ENCODE assay signal across 20 mouse cellular contexts in genomic region chr11:116255982-116256675, GRCm38 (mm10). TPM values are rescaled to one million over a fixed set of nuclear protein-coding genes. Genes with fewer than 3 reads are reported as not detected.
A peak's percentile ranks its signal among the peaks of the same experiment; 100 is the strongest.
DNase-seq lines count a peak whose midpoint lies in the region; ATAC-seq and TF ChIP-seq lines count a peak whose summit lies in the region.
"Had no signal": no experiment of that assay in that cellular context is flagged by ENCODE, and none has a peak within 500 bp of the region (broad histone marks: within the 10 kb centered on the region; RNA-seq: fewer than 3 reads in every experiment).

No protein-coding gene starts in this region.

- DNase-seq in limb, embryonic 10.5 days (ENCODE audit: low spot score), result no peak
- DNase-seq in 3T3-L1 (ENCODE audit: low read depth, low spot score), result peak; percentile 82
- DNase-seq in natural killer cell, adult 2 months (ENCODE audit: low spot score in 2 of 2), result no peak
- DNase-seq in cerebellum, postnatal 25 days, result no peak
- DNase-seq: adrenal gland, adult 8-10 months; cerebellum, adult 18-20 months; gastrocnemius, postnatal 36 days; heart, postnatal 14 days; kidney, adult 18-20 months; lung, postnatal 36 days; thymus, postnatal 4 days had no signal

- H3K36me3 ChIP-seq in limb, embryonic 15.5 days, result peaks cover 91% of the 10 kb centered on the region
- peaks cover 100% of the 10 kb centered on the region for H3K36me3 ChIP-seq in limb, embryonic 10.5 days
- H3K36me3 ChIP-seq in myocyte (ENCODE audit: control insufficient read depth, insufficient read depth), result peaks cover 28% of the 10 kb centered on the region

- no peak overlapping the region for H3K9ac ChIP-seq in limb, embryonic 15.5 days
- H3K9ac ChIP-seq: hindbrain, embryonic 14.5 days; limb, embryonic 12.5 days; midbrain, embryonic 13.5 days had no signal

- peaks cover 12% of the 10 kb centered on the region for H3K4me1 ChIP-seq in limb, embryonic 15.5 days
- H3K4me1 ChIP-seq in limb, embryonic 10.5 days, result no peaks in the 10 kb centered on the region
- H3K4me1 ChIP-seq: limb, embryonic 12.5 days; midbrain, embryonic 13.5 days had no signal

- no peak overlapping the region for H3K4me3 ChIP-seq in limb, embryonic 15.5 days
- no peak overlapping the region for H3K4me3 ChIP-seq in limb, embryonic 10.5 days
- no peak overlapping the region for H3K4me3 ChIP-seq in myocyte
- H3K4me3 ChIP-seq: heart, embryonic 10.5 days; limb, embryonic 12.5 days; midbrain, embryonic 13.5 days had no signal

- no peak; the same call in 1 of the 2 replicates for ATAC-seq in limb, embryonic 15.5 days (ENCODE audit: insufficient number of reproducible peaks, low FRiP score, low TSS enrichment, low read depth)
- ATAC-seq in CD4-positive, CD25-positive, alpha-beta regulatory T cell, adult 4 months, result peak; percentile 71
- ATAC-seq: midbrain, embryonic 13.5 days had no signal

- TF ChIP-seq POLR2A in myocyte (IDR thresholded peaks at IDR 0.05; ENCODE audit: insufficient read length, low read depth), result no peak

- H3K27ac ChIP-seq in limb, embryonic 15.5 days, result peak overlapping the region; percentile 57
- no peak overlapping the region for H3K27ac ChIP-seq in limb, embryonic 10.5 days
- H3K27ac ChIP-seq: heart, embryonic 10.5 days; hindbrain, embryonic 14.5 days; limb, embryonic 12.5 days; midbrain, embryonic 13.5 days had no signal

- 0 out of 2 replicates have a peak overlapping the region, but pooled peaks have one; percentile 5 for H3K4me2 ChIP-seq in limb, embryonic 15.5 days
- peak overlapping the region; percentile 64 for H3K4me2 ChIP-seq in myocyte (ENCODE audit: low read depth)
- H3K4me2 ChIP-seq: hindbrain, embryonic 14.5 days; limb, embryonic 12.5 days; midbrain, embryonic 13.5 days had no signal

- H3K27me3 ChIP-seq in limb, embryonic 15.5 days, result no peaks in the 10 kb centered on the region
- H3K27me3 ChIP-seq in limb, embryonic 10.5 days (ENCODE audit: low read depth, poor library complexity, severe bottlenecking), result no peaks in the 10 kb centered on the region
- no peaks in the 10 kb centered on the region for H3K27me3 ChIP-seq in myocyte (ENCODE audit: control insufficient read depth, insufficient read depth, insufficient read length)
- H3K27me3 ChIP-seq: limb, embryonic 12.5 days; midbrain, embryonic 13.5 days had no signal

- WGBS in limb, embryonic 15.5 days, result 69% methylated on average over 9 of the region's 9 CpGs
- WGBS in limb, embryonic 10.5 days, result 90% methylated on average over 9 of the region's 9 CpGs

- peaks cover 9% of the 10 kb centered on the region for H3K79me2 ChIP-seq in myocyte (ENCODE audit: control insufficient read depth, insufficient read depth)

- no peaks in the 10 kb centered on the region for H3K9me3 ChIP-seq in limb, embryonic 15.5 days
- no peaks in the 10 kb centered on the region for H3K9me3 ChIP-seq in limb, embryonic 10.5 days (replicated peaks)
- H3K9me3 ChIP-seq: heart, embryonic 10.5 days; limb, embryonic 12.5 days; midbrain, embryonic 13.5 days had no signal

- no peak overlapping the region for H3ac ChIP-seq in myocyte (ENCODE audit: control insufficient read depth, insufficient read length)

TF ChIP-seq in myocyte, 11 proteins besides CTCF, POLR2A, EP300 and RAD21:
- TF ChIP-seq USF1 (IDR thresholded peaks at IDR 0.05; ENCODE audit: low read depth) (no peak), E2F4 (IDR thresholded peaks at IDR 0.05; ENCODE audit: insufficient read depth) (no peak), MAX (IDR thresholded peaks at IDR 0.05; ENCODE audit: low read depth) (no peak), POLR2AphosphoS2 (IDR thresholded peaks at IDR 0.05; ENCODE audit: insufficient read length, low read depth) (no peak), TCF12 (IDR thresholded peaks at IDR 0.05; ENCODE audit: insufficient read depth, poor library complexity, severe bottlenecking) (no peak), MYOG (IDR thresholded peaks at IDR 0.05; ENCODE audit: control insufficient read depth in 1 of 3, insufficient read depth in 1 of 3, insufficient read length in 2 of 3, low read depth in 2 of 3) (no peak), SRF (IDR thresholded peaks at IDR 0.05; ENCODE audit: control insufficient read depth, insufficient read length, low read depth) (no peak), REST (IDR thresholded peaks at IDR 0.05; ENCODE audit: insufficient read depth, insufficient read length) (no peak), TCF3 (IDR thresholded peaks at IDR 0.05; ENCODE audit: insufficient read length, low read depth) (no peak), MYOD1 (IDR thresholded peaks at IDR 0.05; ENCODE audit: control insufficient read depth in 1 of 3, insufficient read length in 2 of 3, low read depth in 2 of 3) (no peak), CEBPB (IDR thresholded peaks at IDR 0.05; ENCODE audit: insufficient read depth, poor library complexity, severe bottlenecking) (no peak)

RNA-seq across cellular contexts. Expression of gene Srp68, which starts 17.9 kb away (rescaled TPM):
- 108 and 109 TPM in 2 replicates for polyA plus RNA-seq in limb, embryonic 15.5 days (2015; fragmentation: Nextera tagmentation; extraction: Ambion mirVana)
- polyA plus RNA-seq in limb, embryonic 10.5 days (2016; fragmentation: Nextera tagmentation; extraction: Ambion mirVana), result 121 and 123 TPM in 2 replicates
- 10 to 100 TPM; 39.5 to 53.9 TPM for polyA plus RNA-seq in CD4-positive, CD25-positive, alpha-beta regulatory T cell, adult 4 months (2017; shearing (Covaris generic))
- polyA plus RNA-seq in myocyte (2012; fragmentation: generic; extraction: Trizol), result 83.0 TPM

RNA-seq across cellular contexts. Expression of gene Evpl, which starts 18.3 kb away (rescaled TPM):
- 43.2 and 46.4 TPM in 2 replicates for polyA plus RNA-seq in limb, embryonic 15.5 days (2015; fragmentation: Nextera tagmentation; extraction: Ambion mirVana)
- 1.4 and 1.7 TPM in 2 replicates for polyA plus RNA-seq in limb, embryonic 10.5 days (2016; fragmentation: Nextera tagmentation; extraction: Ambion mirVana)
- polyA plus RNA-seq in CD4-positive, CD25-positive, alpha-beta regulatory T cell, adult 4 months (2017; shearing (Covaris generic)), result not detected
- 0.14 TPM for polyA plus RNA-seq in myocyte (2012; fragmentation: generic; extraction: Trizol)

RNA-seq across cellular contexts. Expression of gene Galr2, which starts 24.6 kb away (rescaled TPM):
- 0.41 and 0.62 TPM in 2 replicates for polyA plus RNA-seq in limb, embryonic 15.5 days (2015; fragmentation: Nextera tagmentation; extraction: Ambion mirVana)
- polyA plus RNA-seq in limb, embryonic 10.5 days (2016; fragmentation: Nextera tagmentation; extraction: Ambion mirVana), result 0.11 TPM in 1 of 2 replicates, not detected in the other
- not detected for polyA plus RNA-seq in CD4-positive, CD25-positive, alpha-beta regulatory T cell, adult 4 months (2017; shearing (Covaris generic))
- polyA plus RNA-seq in myocyte (2012; fragmentation: generic; extraction: Trizol), result 1.5 TPM
- polyA plus RNA-seq: cortical plate, adult 2 months; limb, embryonic 12.5 days; liver, embryonic 16.5 days had no signal

RNA-seq across cellular contexts. Expression of gene Exoc7, which starts 50.9 kb away (rescaled TPM):
- 66.2 and 73.8 TPM in 2 replicates for polyA plus RNA-seq in limb, embryonic 15.5 days (2015; fragmentation: Nextera tagmentation; extraction: Ambion mirVana)
- polyA plus RNA-seq in limb, embryonic 10.5 days (2016; fragmentation: Nextera tagmentation; extraction: Ambion mirVana), result 55.1 and 64.8 TPM in 2 replicates
- 100 to 1,000 TPM in 1 of 2 experiments, 10 to 100 TPM in 1; 98.4 to 123 TPM for polyA plus RNA-seq in CD4-positive, CD25-positive, alpha-beta regulatory T cell, adult 4 months (2017; shearing (Covaris generic))
- polyA plus RNA-seq in myocyte (2012; fragmentation: generic; extraction: Trizol), result 55.0 TPM

RNA-seq across cellular contexts. Expression of gene Acox1, which starts 57.3 kb away (rescaled TPM):
- 31.3 and 32.0 TPM in 2 replicates for polyA plus RNA-seq in limb, embryonic 15.5 days (2015; fragmentation: Nextera tagmentation; extraction: Ambion mirVana)
- 13.0 and 16.7 TPM in 2 replicates for polyA plus RNA-seq in limb, embryonic 10.5 days (2016; fragmentation: Nextera tagmentation; extraction: Ambion mirVana)
- polyA plus RNA-seq in CD4-positive, CD25-positive, alpha-beta regulatory T cell, adult 4 months (2017; shearing (Covaris generic)), result 10 to 100 TPM; 16.9 to 24.2 TPM
- 36.4 TPM for polyA plus RNA-seq in myocyte (2012; fragmentation: generic; extraction: Trizol)

Comparison
In these comparisons a context has a peak if more than half of its experiments do, and no peak if none do; other contexts are left out.
1. RNA of gene Evpl, which starts 18.3 kb away (polyA plus RNA-seq): 43.2 to 46.4 TPM in limb, embryonic 15.5 days; 1.4 to 1.7 TPM in limb, embryonic 10.5 days, 0.14 TPM in myocyte (single experiment) and not detected in CD4-positive, CD25-positive, alpha-beta regulatory T cell, adult 4 months; every median in the first group is over 10 times any median in the second.